Mouse (Mus musculus) E14TG2a.4 (cell line): ENCODE results near the gene Gm28043.

Experiments used
- CTCF ChIP-seq: conservative IDR thresholded peaks from 2 replicates; pipeline ENCODE4 v1.5.1; 2014; ENCODE audit warnings: low read length
- NANOG ChIP-seq: IDR thresholded peaks from 2 replicates; pipeline ENCODE4 v1.6.1; 2014; ENCODE audit warnings: borderline replicate concordance, low read length, mixed read lengths
- POU5F1 ChIP-seq: IDR thresholded peaks from 2 replicates; pipeline ENCODE4 v1.6.1; 2014; ENCODE audit warnings: low read length, borderline replicate concordance

- TF ChIP-seq CTCF (no peak), NANOG (no peak), POU5F1 (no peak)
Measured at GRCm38 (mm10) chr17:29680921-29681320, 66.2 kb downstream of the Gm28043 start.
